In the genomic region with DNA sequence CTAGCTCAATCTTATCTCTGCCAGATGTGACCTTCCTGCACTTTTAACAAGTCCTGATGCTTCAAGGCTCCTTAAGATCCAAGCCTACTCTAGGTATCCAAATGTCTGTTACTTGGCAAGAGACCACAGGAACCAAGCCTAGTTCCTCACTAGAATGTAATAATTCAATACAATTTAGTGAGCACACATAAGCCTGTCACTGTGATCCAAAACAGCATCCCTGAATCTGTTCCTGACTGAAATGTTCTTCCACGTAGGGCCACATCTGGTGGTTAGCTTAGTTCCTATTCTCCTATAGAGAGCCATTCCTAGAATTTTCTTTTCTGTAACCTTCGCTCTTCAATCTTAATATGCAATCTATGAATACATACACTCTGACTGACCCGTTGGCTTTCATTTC, we compare ENCODE assay signal across 30 mouse cellular contexts. TPM values are rescaled to one million over a fixed set of nuclear protein-coding genes. Genes with fewer than 3 reads are reported as not detected.
DNase-seq lines count a peak whose midpoint lies in the region; ATAC-seq and TF ChIP-seq lines count a peak whose summit lies in the region.
"Had no signal": no experiment of that assay in that cellular context is flagged by ENCODE, and none has a peak within 500 bp of the region (broad histone marks: within the 10 kb centered on the region; RNA-seq: fewer than 3 reads in every experiment).

No protein-coding gene starts in this region.

- H3K36me3 ChIP-seq in intestine, embryonic 14.5 days (ENCODE audit: control insufficient read depth, insufficient read depth, low read length): peaks cover 67% of the 10 kb centered on the region
- H3K36me3 ChIP-seq in intestine, postnatal 0 days (ENCODE audit: control insufficient read depth, insufficient read depth): peaks cover 47% of the 10 kb centered on the region
- H3K36me3 ChIP-seq in intestine, embryonic 15.5 days: peaks cover 14% of the 10 kb centered on the region
- peaks cover 46% of the 10 kb centered on the region for H3K36me3 ChIP-seq in stomach, embryonic 14.5 days (ENCODE audit: control insufficient read depth, insufficient read depth, low read length)
- peaks cover 15% of the 10 kb centered on the region for H3K36me3 ChIP-seq in stomach, postnatal 0 days (ENCODE audit: control insufficient read depth, insufficient read depth, low read length)
- H3K36me3 ChIP-seq in liver, postnatal 0 days (replicated peaks; ENCODE audit: insufficient read depth, low read length): peaks cover 34% of the 10 kb centered on the region

- H3K4me3 ChIP-seq in intestine, embryonic 14.5 days (ENCODE audit: low read depth, low read length): no peak overlapping the region
- no peak overlapping the region for H3K4me3 ChIP-seq in intestine, postnatal 0 days (ENCODE audit: low read depth, low read length)
- no peak overlapping the region for H3K4me3 ChIP-seq in intestine, embryonic 15.5 days (replicated peaks)
- no peak overlapping the region for H3K4me3 ChIP-seq in stomach, embryonic 14.5 days (ENCODE audit: low read depth, low read length)
- H3K4me3 ChIP-seq in stomach, postnatal 0 days (ENCODE audit: low read depth, low read length): no peak overlapping the region
- H3K4me3 ChIP-seq in liver, postnatal 0 days (ENCODE audit: low read depth, low read length): no peak overlapping the region
- H3K4me3 ChIP-seq: embryonic facial prominence, embryonic 13.5 days; forebrain, embryonic 10.5 days; forebrain, embryonic 13.5 days; hindbrain, embryonic 10.5 days; hindbrain, embryonic 13.5 days had no signal

- H3K9ac ChIP-seq in intestine, embryonic 14.5 days (ENCODE audit: low read length): no peak overlapping the region
- no peak overlapping the region for H3K9ac ChIP-seq in intestine, postnatal 0 days (ENCODE audit: low read depth, low read length)
- no peak overlapping the region for H3K9ac ChIP-seq in intestine, embryonic 15.5 days
- H3K9ac ChIP-seq in stomach, embryonic 14.5 days (replicated peaks; ENCODE audit: low read depth, low read length): no peak overlapping the region
- H3K9ac ChIP-seq in stomach, postnatal 0 days (ENCODE audit: low read length): no peak overlapping the region
- no peak overlapping the region for H3K9ac ChIP-seq in liver, postnatal 0 days (replicated peaks)
- H3K9ac ChIP-seq: embryonic facial prominence, embryonic 13.5 days; forebrain, embryonic 13.5 days; hindbrain, embryonic 13.5 days had no signal

- TF ChIP-seq EP300 in stomach, postnatal 0 days (optimal IDR thresholded peaks at IDR 0.05): no peak
- TF ChIP-seq EP300 in liver, postnatal 0 days (IDR thresholded peaks at IDR 0.05; ENCODE audit: low read depth): no peak

- H3K9me3 ChIP-seq in intestine, embryonic 14.5 days (ENCODE audit: control insufficient read depth, low read length): no peaks in the 10 kb centered on the region
- H3K9me3 ChIP-seq in intestine, postnatal 0 days (ENCODE audit: control insufficient read depth): no peaks in the 10 kb centered on the region
- no peaks in the 10 kb centered on the region for H3K9me3 ChIP-seq in intestine, embryonic 15.5 days
- H3K9me3 ChIP-seq in stomach, embryonic 14.5 days (ENCODE audit: control insufficient read depth, low read depth, low read length): no peaks in the 10 kb centered on the region
- H3K9me3 ChIP-seq in stomach, postnatal 0 days (ENCODE audit: control insufficient read depth, low read length): no peaks in the 10 kb centered on the region
- no peaks in the 10 kb centered on the region for H3K9me3 ChIP-seq in liver, postnatal 0 days (ENCODE audit: low read length)
- H3K9me3 ChIP-seq: embryonic facial prominence, embryonic 13.5 days; forebrain, embryonic 10.5 days; forebrain, embryonic 13.5 days; hindbrain, embryonic 10.5 days; hindbrain, embryonic 13.5 days had no signal

- peak overlapping the region; percentile 57; the same call in 1 of the 2 replicates for H3K27ac ChIP-seq in intestine, embryonic 14.5 days (ENCODE audit: low read depth)
- H3K27ac ChIP-seq in intestine, postnatal 0 days (ENCODE audit: low read depth, low read length): no peak overlapping the region
- H3K27ac ChIP-seq in intestine, embryonic 15.5 days: 0 out of 2 replicates have a peak overlapping the region, but pooled peaks have one; percentile 37
- no peak overlapping the region; the same call in 1 of the 2 replicates for H3K27ac ChIP-seq in stomach, embryonic 14.5 days (ENCODE audit: low read length)
- 0 out of 2 replicates have a peak overlapping the region, but pooled peaks have one; percentile 4 for H3K27ac ChIP-seq in stomach, postnatal 0 days (replicated peaks)
- H3K27ac ChIP-seq in liver, postnatal 0 days (ENCODE audit: low read depth): no peak overlapping the region
- H3K27ac ChIP-seq: embryonic facial prominence, embryonic 13.5 days; forebrain, embryonic 10.5 days; forebrain, embryonic 13.5 days; hindbrain, embryonic 10.5 days; hindbrain, embryonic 13.5 days had no signal

- H3K4me1 ChIP-seq in intestine, embryonic 14.5 days (replicated peaks; ENCODE audit: control insufficient read depth, insufficient read depth, low read length): peaks cover 4% of the 10 kb centered on the region; the same call in 1 of the 2 replicates
- H3K4me1 ChIP-seq in intestine, postnatal 0 days (replicated peaks; ENCODE audit: control insufficient read depth, insufficient read depth, low read length): no peaks in the 10 kb centered on the region
- H3K4me1 ChIP-seq in intestine, embryonic 15.5 days (replicated peaks): peaks cover 4% of the 10 kb centered on the region
- H3K4me1 ChIP-seq in stomach, embryonic 14.5 days (ENCODE audit: control insufficient read depth, insufficient read depth, low read length): 0 out of 2 replicates have a peak, but pooled peaks cover 3% of the 10 kb centered on the region
- no peaks in the 10 kb centered on the region for H3K4me1 ChIP-seq in stomach, postnatal 0 days (replicated peaks; ENCODE audit: control insufficient read depth, insufficient read depth)
- H3K4me1 ChIP-seq in liver, postnatal 0 days (ENCODE audit: insufficient read depth): 0 out of 2 replicates have a peak, but pooled peaks cover 6% of the 10 kb centered on the region
- H3K4me1 ChIP-seq: forebrain, embryonic 13.5 days; hindbrain, embryonic 10.5 days had no signal

- no peaks in the 10 kb centered on the region for H3K27me3 ChIP-seq in intestine, embryonic 14.5 days (replicated peaks; ENCODE audit: control insufficient read depth, insufficient read depth, low read length)
- H3K27me3 ChIP-seq in intestine, postnatal 0 days (replicated peaks; ENCODE audit: control insufficient read depth, insufficient read depth, low read length): no peaks in the 10 kb centered on the region
- H3K27me3 ChIP-seq in intestine, embryonic 15.5 days (replicated peaks): no peaks in the 10 kb centered on the region
- no peaks in the 10 kb centered on the region for H3K27me3 ChIP-seq in stomach, embryonic 14.5 days (ENCODE audit: control insufficient read depth, insufficient read depth, low read length)
- H3K27me3 ChIP-seq in stomach, postnatal 0 days (ENCODE audit: control insufficient read depth, insufficient read depth, low read length): no peaks in the 10 kb centered on the region
- H3K27me3 ChIP-seq in liver, postnatal 0 days (ENCODE audit: insufficient read depth, low read length): no peaks in the 10 kb centered on the region
- H3K27me3 ChIP-seq: embryonic facial prominence, embryonic 13.5 days; forebrain, embryonic 13.5 days; hindbrain, embryonic 13.5 days had no signal

- ATAC-seq in intestine, embryonic 14.5 days (replicated peaks; ENCODE audit: low FRiP score, low TSS enrichment, low read depth): peak; percentile 51; the same call in 1 of the 2 replicates
- ATAC-seq in intestine, postnatal 0 days: no peak
- no peak for ATAC-seq in intestine, embryonic 15.5 days
- ATAC-seq in stomach, embryonic 14.5 days (ENCODE audit: insufficient number of reproducible peaks, insufficient read depth, low FRiP score, low read depth): peak; percentile 38; the same call in 1 of the 2 replicates
- ATAC-seq in stomach, postnatal 0 days (ENCODE audit: low FRiP score, low TSS enrichment): no peak
- ATAC-seq in liver, postnatal 0 days: no peak
- ATAC-seq: activated CD4-positive, CD25-positive, alpha-beta regulatory T cell, adult 4 months; CD4-positive, CD25-positive, alpha-beta regulatory T cell, adult 4 months; forebrain, embryonic 13.5 days; forebrain, embryonic 16.5 days; hindbrain, embryonic 16.5 days had no signal

- no peak overlapping the region for H3K4me2 ChIP-seq in intestine, embryonic 14.5 days (ENCODE audit: low read length)
- no peak overlapping the region for H3K4me2 ChIP-seq in intestine, postnatal 0 days (replicated peaks; ENCODE audit: low read depth)
- no peak overlapping the region for H3K4me2 ChIP-seq in intestine, embryonic 15.5 days (replicated peaks)
- H3K4me2 ChIP-seq in stomach, embryonic 14.5 days (replicated peaks; ENCODE audit: low read depth, low read length): no peak overlapping the region
- H3K4me2 ChIP-seq in stomach, postnatal 0 days (replicated peaks; ENCODE audit: low read depth): no peak overlapping the region
- H3K4me2 ChIP-seq in liver, postnatal 0 days (ENCODE audit: low read depth, low read length): no peak overlapping the region
- H3K4me2 ChIP-seq: embryonic facial prominence, embryonic 13.5 days; forebrain, embryonic 13.5 days; heart, embryonic 11.5 days; hindbrain, embryonic 13.5 days had no signal

- TF ChIP-seq CTCF in intestine, postnatal 0 days (IDR thresholded peaks at IDR 0.05; ENCODE audit: low read depth): no peak
- no peak for TF ChIP-seq CTCF in stomach, postnatal 0 days (IDR thresholded peaks at IDR 0.05; ENCODE audit: low read depth)
- no peak for TF ChIP-seq CTCF in liver, postnatal 0 days (IDR thresholded peaks at IDR 0.05; ENCODE audit: low read depth)

- WGBS in intestine, embryonic 14.5 days: 74% methylated on average over 3 of the region's 3 CpGs
- 85% methylated on average over 3 of the region's 3 CpGs for WGBS in intestine, postnatal 0 days
- 66% methylated on average over 3 of the region's 3 CpGs for WGBS in intestine, embryonic 15.5 days
- WGBS in stomach, embryonic 14.5 days: 71% methylated on average over 3 of the region's 3 CpGs
- 65% methylated on average over 3 of the region's 3 CpGs for WGBS in stomach, postnatal 0 days
- WGBS in liver, postnatal 0 days (ENCODE audit: insufficient replicate concordance): 82% methylated on average over 3 of the region's 3 CpGs

- DNase-seq in intestine, embryonic 14.5 days (ENCODE audit: low spot score): no peak
- DNase-seq in stomach, postnatal 0 days (ENCODE audit: low spot score): no peak
- DNase-seq in layer of hippocampus, adult 11-12 months (ENCODE audit: low spot score): no peak
- DNase-seq in liver, postnatal 0 days: no peak
- DNase-seq: adrenal gland, adult 8-10 months; adrenal gland, postnatal 25 days; cerebellum, adult 11-12 months; cerebellum, adult 8-10 months; cerebellum, postnatal 10 days; cerebellum, postnatal 36 days; gastrocnemius, postnatal 14 days; heart, postnatal 36 days had no signal

RNA-seq across cellular contexts. Expression of a gene that starts 6.2 kb away (rescaled TPM):
- 80.1 and 87.2 TPM in 2 replicates for polyA plus RNA-seq in intestine, embryonic 14.5 days (2014; fragmentation: Nextera tagmentation; extraction: Ambion mirVana)
- 44.1 and 45.5 TPM in 2 replicates for polyA plus RNA-seq in intestine, postnatal 0 days (2015; fragmentation: Nextera tagmentation; extraction: Ambion mirVana)
- 74.6 and 82.0 TPM in 2 replicates for polyA plus RNA-seq in intestine, embryonic 15.5 days (2015; fragmentation: Nextera tagmentation; extraction: Ambion mirVana)
- polyA plus RNA-seq in stomach, embryonic 14.5 days (2014; fragmentation: Nextera tagmentation; extraction: Ambion mirVana): 75.6 and 80.2 TPM in 2 replicates
- polyA plus RNA-seq in stomach, postnatal 0 days (2015; fragmentation: Nextera tagmentation; extraction: Ambion mirVana): 58.2 and 63.1 TPM in 2 replicates
- polyA plus RNA-seq in liver, postnatal 0 days (2015; fragmentation: Nextera tagmentation; extraction: Ambion mirVana): 22.9 and 23.6 TPM in 2 replicates

RNA-seq across cellular contexts. Expression of a gene that starts 8.9 kb away (rescaled TPM):
- not detected in 2 replicates for polyA plus RNA-seq in intestine, embryonic 14.5 days (2014; fragmentation: Nextera tagmentation; extraction: Ambion mirVana)
- polyA plus RNA-seq in intestine, postnatal 0 days (2015; fragmentation: Nextera tagmentation; extraction: Ambion mirVana): not detected in 2 replicates
- polyA plus RNA-seq in intestine, embryonic 15.5 days (2015; fragmentation: Nextera tagmentation; extraction: Ambion mirVana): not detected in 2 replicates
- polyA plus RNA-seq in stomach, embryonic 14.5 days (2014; fragmentation: Nextera tagmentation; extraction: Ambion mirVana): not detected in 2 replicates
- not detected in 2 replicates for polyA plus RNA-seq in stomach, postnatal 0 days (2015; fragmentation: Nextera tagmentation; extraction: Ambion mirVana)
- not detected in 2 replicates for polyA plus RNA-seq in liver, postnatal 0 days (2015; fragmentation: Nextera tagmentation; extraction: Ambion mirVana)
- polyA plus RNA-seq: activated CD4-positive, CD25-positive, alpha-beta regulatory T cell, adult 4 months; brain, embryonic 14.5 days; C2C12; CD4-positive, CD25-positive, alpha-beta regulatory T cell, adult 4 months; cortical plate, adult 2 months; embryonic facial prominence, embryonic 13.5 days; forebrain, embryonic 10.5 days; forebrain, embryonic 13.5 days; forebrain, embryonic 16.5 days; heart, embryonic 11.5 days; heart, embryonic 14.5 days; heart, postnatal 0 days; hindbrain, embryonic 10.5 days; hindbrain, embryonic 13.5 days; hindbrain, embryonic 16.5 days had no signal

Comparison
In these comparisons a context has a peak if more than half of its experiments do, and no peak if none do; other contexts are left out.
1. ATAC-seq: peak in intestine, embryonic 14.5 days (single experiment) and stomach, embryonic 14.5 days (single experiment); none in intestine, postnatal 0 days (single experiment), intestine, embryonic 15.5 days (single experiment), stomach, postnatal 0 days (single experiment) and liver, postnatal 0 days (single experiment).
2. H3K27ac ChIP-seq: peak in intestine, embryonic 14.5 days (single experiment), intestine, embryonic 15.5 days (single experiment) and stomach, postnatal 0 days (single experiment); none in intestine, postnatal 0 days (single experiment), stomach, embryonic 14.5 days (single experiment) and liver, postnatal 0 days (single experiment).